Mouse (Mus musculus): Measurements from ENCODE around the gene Wee1.
"Not testable (repeated sequence)": the region's sequence is repeated elsewhere in the genome, so short reads cannot be mapped to it uniquely, and the experiment has no call there.

The Wee1 gene

GRCm38 (mm10) chr7:110121516-110122288, at the start of gene Wee1:
Wee1 (plus strand) TSS chr7:110122046.
- peak; percentile 99 for DNase-seq (ENCODE audit: low spot score)

GRCm38 (mm10) chr7:110078168-110078567, 43.7 kb upstream of the Wee1 start:
- no peak for DNase-seq (ENCODE audit: low spot score)

- peak; percentile 48 for DNase-seq (ENCODE audit: low spot score)
Measured at GRCm38 (mm10) chr7:110083386-110084165, 38.3 kb upstream of the Wee1 start.

GRCm38 (mm10) chr7:110085217-110085616, 36.6 kb upstream of the Wee1 start:
- DNase-seq (ENCODE audit: low spot score) = no peak

GRCm38 (mm10) chr7:110087914-110088313, 33.9 kb upstream of the Wee1 start:
- DNase-seq (ENCODE audit: low spot score) = no peak

GRCm38 (mm10) chr7:110091670-110092069, 30.2 kb upstream of the Wee1 start:
- DNase-seq (ENCODE audit: low spot score) = no peak

- DNase-seq (ENCODE audit: low spot score) = no peak
Measured at GRCm38 (mm10) chr7:110096332-110096731, 25.5 kb upstream of the Wee1 start.

- no peak for DNase-seq (ENCODE audit: low spot score)
Measured at GRCm38 (mm10) chr7:110097106-110097793, 24.6 kb upstream of the Wee1 start.

- no peak for DNase-seq (ENCODE audit: low spot score)
Measured at GRCm38 (mm10) chr7:110100854-110101253, 21.0 kb upstream of the Wee1 start.

GRCm38 (mm10) chr7:110101266-110101665, 20.6 kb upstream of the Wee1 start:
- no peak for DNase-seq (ENCODE audit: low spot score)

GRCm38 (mm10) chr7:110105041-110105440, 16.8 kb upstream of the Wee1 start:
- DNase-seq (ENCODE audit: low spot score) = no peak

- no peak for DNase-seq (ENCODE audit: low spot score)
Measured at GRCm38 (mm10) chr7:110106633-110107032, 15.2 kb upstream of the Wee1 start.

GRCm38 (mm10) chr7:110108524-110108923, 13.3 kb upstream of the Wee1 start:
- DNase-seq (ENCODE audit: low spot score) = not testable (repeated sequence)

GRCm38 (mm10) chr7:110108967-110109610, 12.8 kb upstream of the Wee1 start:
- peak; percentile 54 for DNase-seq (ENCODE audit: low spot score)

GRCm38 (mm10) chr7:110110061-110110656, 11.7 kb upstream of the Wee1 start:
- no peak for DNase-seq (ENCODE audit: low spot score)

- no peak for DNase-seq (ENCODE audit: low spot score)
Measured at GRCm38 (mm10) chr7:110114699-110115098, 7.1 kb upstream of the Wee1 start.

GRCm38 (mm10) chr7:110116731-110117291, 5.0 kb upstream of the Wee1 start:
- no peak for DNase-seq (ENCODE audit: low spot score)

GRCm38 (mm10) chr7:110118448-110118847, 3.4 kb upstream of the Wee1 start:
- no peak for DNase-seq (ENCODE audit: low spot score)

GRCm38 (mm10) chr7:110120157-110120784, 1.6 kb upstream of the Wee1 start:
- no peak for DNase-seq (ENCODE audit: low spot score)

GRCm38 (mm10) chr7:110121162-110121515, 707 bp upstream of the Wee1 start:
- DNase-seq (ENCODE audit: low spot score) = no peak

- DNase-seq (ENCODE audit: low spot score) = no peak
Measured at GRCm38 (mm10) chr7:110122289-110122564, 381 bp downstream of the Wee1 start.
